Mouse (Mus musculus) heart, embryonic 11.5 days (tissue): ENCODE measurements around the gene Fbxo40. TPM values are rescaled to one million over a fixed set of nuclear protein-coding genes. Genes with fewer than 3 reads are reported as not detected.
A peak's percentile ranks its signal among the peaks of the same experiment; 100 is the strongest.

Experiments
- ATAC-seq: fragments of 200-750 bp; cut with Nextera tagmentation; replicated peaks from 2 replicates; pipeline ENCODE4 v1.8.0; 2017; ENCODE audit warnings: moderate library complexity; ENCODE audit not compliant: insufficient number of reproducible peaks, low FRiP score, low TSS enrichment
- H3K27ac ChIP-seq: fragments of 300-500 bp; sonication (generic); 2 replicates; pipeline ENCODE4 v1.5.1; 2014; ENCODE audit warnings: mild to moderate bottlenecking, low read depth, low read length
- H3K27me3 ChIP-seq: fragments of 300-500 bp; sonication (generic); 2 replicates; pipeline ENCODE4 v1.6.1; 2014; ENCODE audit warnings: mild to moderate bottlenecking, low read length, mixed read lengths; ENCODE audit not compliant: control insufficient read depth, insufficient read depth
- H3K36me3 ChIP-seq: fragments of 300-500 bp; sonication (generic); 2 replicates; pipeline ENCODE4 v1.6.1; 2014; ENCODE audit warnings: mild to moderate bottlenecking, low read length, moderate library complexity, mixed read lengths; ENCODE audit not compliant: control insufficient read depth, insufficient read depth
- H3K4me1 ChIP-seq: fragments of 300-500 bp; sonication (generic); 2 replicates; pipeline ENCODE4 v1.6.1; 2014; ENCODE audit warnings: low read length; ENCODE audit not compliant: control insufficient read depth, insufficient read depth
- H3K4me2 ChIP-seq: fragments of 300-500 bp; sonication (generic); 2 replicates; pipeline ENCODE4 v1.6.1; 2014; ENCODE audit warnings: mild to moderate bottlenecking, moderate library complexity
- H3K4me3 ChIP-seq: fragments of 300-500 bp; sonication (generic); 2 replicates; pipeline ENCODE4 v1.5.1; 2014; ENCODE audit warnings: low read depth, low read length
- H3K9ac ChIP-seq: fragments of 300-500 bp; sonication (generic); 2 replicates; pipeline ENCODE4 v1.6.1; 2014; ENCODE audit warnings: mild to moderate bottlenecking, low read depth, low read length, moderate library complexity
- H3K9me3 ChIP-seq: fragments of 300-500 bp; sonication (generic); replicated peaks from 2 replicates; pipeline ENCODE4 v1.6.1; 2016; ENCODE audit warnings: low read length; ENCODE audit not compliant: control insufficient read depth
- WGBS: fragments of 180-500 bp; shearing (Covaris S2); extraction: QIAGEN DNeasy Blood & Tissue Kit; methylation state at CpG from one replicate; pipeline ENCODE4 v1.1.7; 2014; ENCODE audit not compliant: insufficient replicate concordance; 5-methylcytosine and 5-hydroxymethylcytosine counted together
- polyA plus RNA-seq: library from polyadenylated mRNA; unstranded; fragments of >200 nt; fragmentation: Nextera tagmentation; extraction: Ambion mirVana; gene quantifications from 2 replicates; pipeline ENCODE4 v1.2.1, GENCODE M21; 2014

Fbxo40 gene
- polyA plus RNA-seq, 1 experiment from 2014 or later, result 6.8 TPM

GRCm38 (mm10) chr16:36941895-36942294 is 48.4 kb downstream of the Fbxo40 start:
- no peak overlapping the region for H3K27ac ChIP-seq
- no peaks in the 10 kb centered on the region for H3K4me1 ChIP-seq
- H3K9me3 ChIP-seq, result no peaks in the 10 kb centered on the region
- H3K36me3 ChIP-seq, result no peaks in the 10 kb centered on the region
- no peaks in the 10 kb centered on the region for H3K27me3 ChIP-seq
- no peak overlapping the region for H3K4me3 ChIP-seq
- no peak overlapping the region for H3K4me2 ChIP-seq
- no peak for ATAC-seq
- no peak overlapping the region for H3K9ac ChIP-seq
- 77% methylated on average over 4 of the region's 4 CpGs for WGBS

DNA sequence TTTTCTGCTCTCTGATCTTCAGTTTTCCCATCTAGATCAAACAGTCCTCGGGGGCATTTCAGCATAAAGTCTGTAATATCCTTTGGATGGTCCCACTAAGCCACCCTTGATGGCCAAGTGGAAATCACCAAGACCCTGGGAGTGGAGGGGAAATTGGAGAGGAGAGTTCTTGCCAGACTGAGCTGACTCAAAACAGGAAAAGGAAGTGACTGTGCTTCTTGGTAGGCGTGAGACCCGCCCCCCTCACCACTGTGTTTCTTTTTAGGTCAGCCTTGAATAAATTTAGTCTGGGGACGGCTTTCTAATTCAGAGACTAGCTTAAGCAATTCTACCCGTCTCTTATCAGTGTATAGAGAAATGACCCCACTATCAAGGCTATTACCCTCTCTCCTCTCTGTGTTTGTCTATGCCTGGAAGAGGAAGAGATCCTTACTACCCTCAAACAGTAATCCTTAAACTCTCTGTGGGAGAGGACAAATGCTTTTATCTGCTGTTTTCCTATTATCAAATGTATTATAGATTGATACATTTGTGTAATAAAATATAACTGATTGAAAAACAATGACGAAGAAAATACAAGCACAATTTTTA is 49.0 kb downstream of the Fbxo40 start:
- Histone ChIP-seq H3K9me3 (no peaks in the 10 kb centered on the region), H3K4me1 (no peaks in the 10 kb centered on the region), H3K9ac (no peak overlapping the region), H3K4me3 (no peak overlapping the region), H3K27ac (no peak overlapping the region), H3K36me3 (no peaks in the 10 kb centered on the region), H3K4me2 (no peak overlapping the region), H3K27me3 (no peaks in the 10 kb centered on the region)
- ATAC-seq, result no peak
- 65% methylated on average over 6 of the region's 6 CpGs for WGBS

DNA sequence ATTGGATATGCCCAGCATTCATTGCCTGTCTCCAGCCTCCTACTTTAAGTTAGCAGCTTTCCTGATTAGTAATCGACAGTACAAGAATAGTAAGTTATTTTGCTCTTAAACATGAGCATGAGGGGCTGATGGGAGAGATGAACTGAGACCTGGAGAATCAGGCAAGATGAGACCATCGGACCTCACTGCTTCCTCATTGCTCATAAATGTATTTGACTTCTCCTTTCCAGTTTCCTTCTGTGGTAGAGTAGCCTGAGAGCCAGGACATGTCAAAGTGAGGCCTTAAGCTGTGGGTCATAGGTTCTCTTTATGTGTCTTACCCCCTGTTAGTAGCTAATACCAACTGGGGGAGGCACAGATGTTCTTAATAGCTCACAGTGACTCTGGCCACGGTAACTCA is 54.5 kb downstream of the Fbxo40 start:
- WGBS, result 85% methylated on average over 3 of the region's 3 CpGs
- Histone ChIP-seq H3K27me3 (no peaks in the 10 kb centered on the region), H3K9me3 (no peaks in the 10 kb centered on the region), H3K4me2 (no peak overlapping the region), H3K4me1 (no peaks in the 10 kb centered on the region), H3K4me3 (no peak overlapping the region), H3K9ac (no peak overlapping the region), H3K27ac (no peak overlapping the region), H3K36me3 (peaks cover 5% of the 10 kb centered on the region)
- ATAC-seq, result no peak

DNA sequence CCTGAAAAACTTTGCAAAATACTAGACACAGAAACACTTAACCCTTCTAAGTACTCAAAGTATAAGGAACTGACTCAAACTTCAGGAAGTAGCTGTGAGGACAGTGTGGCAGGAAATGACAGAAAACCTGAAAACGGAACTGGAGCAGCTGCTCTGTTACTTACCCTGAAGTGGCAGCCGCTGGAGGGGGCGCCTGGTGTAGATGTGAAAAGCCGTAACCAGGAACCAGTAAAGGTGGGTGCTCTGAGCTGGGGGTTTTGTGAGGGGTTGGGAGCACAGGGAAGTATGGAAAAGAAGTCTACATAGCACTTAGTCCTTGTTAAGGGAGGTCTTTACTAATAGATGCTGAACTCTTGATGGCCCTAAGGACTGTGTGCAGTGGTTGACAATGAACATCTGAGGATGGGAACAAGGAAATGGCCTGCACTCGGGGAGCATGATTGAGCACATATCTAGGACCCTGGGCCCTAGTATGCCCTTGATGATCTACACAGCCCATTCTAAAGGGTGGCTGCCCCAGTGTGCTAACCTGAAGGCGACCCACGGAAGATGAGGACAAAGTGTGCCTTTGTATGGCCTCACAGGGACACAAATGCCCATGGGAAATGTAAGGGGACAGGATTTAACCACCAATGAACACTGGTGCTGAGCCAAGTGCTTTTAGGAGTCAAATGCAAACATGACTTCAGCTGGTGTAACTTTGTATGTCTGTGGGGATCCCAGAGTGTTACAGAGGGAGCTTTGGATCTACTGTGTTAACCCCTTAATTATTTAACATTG is 55.2 kb downstream of the Fbxo40 start, which contains the start of gene Hcls1:
Hcls1 (plus strand) TSS at position 143 of the 780 bp plus-strand sequence.
- WGBS, result 68% methylated on average over 7 of the region's 7 CpGs
- no peaks in the 10 kb centered on the region for H3K4me1 ChIP-seq
- H3K36me3 ChIP-seq, result peaks cover 5% of the 10 kb centered on the region
- no peaks in the 10 kb centered on the region for H3K27me3 ChIP-seq
- H3K9me3 ChIP-seq, result no peaks in the 10 kb centered on the region
- no peak within 1 kb of the TSS; the same call in 1 of the 2 replicates for H3K4me2 ChIP-seq
- H3K9ac ChIP-seq, result no peak within 1 kb of the TSS
- no peak for ATAC-seq
- no peak within 1 kb of the TSS for H3K4me3 ChIP-seq
- peak within 1 kb of the TSS; percentile 46; the same call in 1 of the 2 replicates for H3K27ac ChIP-seq

DNA sequence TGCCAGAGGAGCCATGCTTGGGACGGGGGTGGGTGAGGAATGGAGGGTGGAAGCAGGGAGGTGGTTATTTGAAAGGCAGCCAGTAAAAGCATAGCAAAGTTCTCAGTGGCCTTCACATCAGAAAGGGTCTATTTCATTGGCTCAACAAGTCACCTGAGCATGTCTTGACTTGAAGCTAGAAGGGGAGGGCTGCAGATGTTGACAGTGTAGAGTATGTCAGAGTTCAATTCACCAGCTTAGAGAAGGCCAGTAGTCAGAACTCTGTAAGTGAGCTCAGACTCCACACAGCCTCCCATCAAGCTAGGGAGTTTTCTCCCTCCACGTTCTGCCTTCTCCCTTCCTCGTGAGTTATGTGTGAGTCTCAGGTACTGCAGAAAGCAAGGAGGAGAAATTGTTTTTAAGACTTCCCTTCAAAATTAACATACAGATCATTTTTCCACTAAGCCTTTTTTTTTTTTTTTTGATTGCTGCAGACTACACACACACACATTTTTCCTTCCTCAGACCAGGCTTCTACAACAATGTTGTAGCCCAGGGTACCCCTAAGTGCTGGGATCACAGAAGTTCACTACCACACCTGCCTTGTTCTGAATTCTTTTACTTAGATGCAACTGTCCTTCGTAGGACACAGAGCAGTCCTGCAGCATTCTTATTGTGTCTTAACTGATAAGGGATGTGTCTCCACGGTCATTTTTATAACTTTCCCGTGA is 56.0 kb downstream of the Fbxo40 start:
- Histone ChIP-seq H3K9ac (no peak overlapping the region), H3K36me3 (peaks cover 10% of the 10 kb centered on the region), H3K4me3 (no peak overlapping the region), H3K27me3 (no peaks in the 10 kb centered on the region), H3K4me2 (no peak overlapping the region), H3K27ac (no peak overlapping the region), H3K9me3 (no peaks in the 10 kb centered on the region), H3K4me1 (no peaks in the 10 kb centered on the region)
- 47% methylated on average over 6 of the region's 6 CpGs for WGBS
- ATAC-seq, result 0 out of 2 replicates have a peak, but pooled peaks have one; percentile 10

DNA sequence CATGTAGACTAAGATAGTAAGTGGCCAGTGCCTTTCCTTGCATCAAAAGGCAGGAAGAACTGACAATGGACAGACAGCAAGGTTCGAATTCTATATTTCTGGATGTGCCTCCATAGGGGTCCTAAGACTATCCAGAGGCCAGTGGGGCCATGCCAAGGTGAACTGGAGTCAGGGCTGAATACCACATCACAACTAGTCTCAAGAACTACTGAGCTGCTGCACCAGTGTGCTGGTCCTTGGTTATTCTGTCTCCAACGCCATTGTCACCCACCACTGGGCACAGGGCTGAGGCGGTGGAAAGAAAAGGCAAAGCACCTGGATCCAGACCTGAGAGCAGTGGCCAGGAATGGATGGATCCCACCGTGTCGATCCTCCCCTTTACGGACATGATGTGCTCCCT is 57.7 kb downstream of the Fbxo40 start:
- no peak for ATAC-seq
- Histone ChIP-seq H3K27me3 (no peaks in the 10 kb centered on the region), H3K4me2 (no peak overlapping the region), H3K4me1 (no peaks in the 10 kb centered on the region), H3K9ac (no peak overlapping the region), H3K9me3 (no peaks in the 10 kb centered on the region), H3K27ac (no peak overlapping the region), H3K4me3 (no peak overlapping the region), H3K36me3 (peaks cover 18% of the 10 kb centered on the region)
- 88% methylated on average over 6 of the region's 6 CpGs for WGBS

DNA sequence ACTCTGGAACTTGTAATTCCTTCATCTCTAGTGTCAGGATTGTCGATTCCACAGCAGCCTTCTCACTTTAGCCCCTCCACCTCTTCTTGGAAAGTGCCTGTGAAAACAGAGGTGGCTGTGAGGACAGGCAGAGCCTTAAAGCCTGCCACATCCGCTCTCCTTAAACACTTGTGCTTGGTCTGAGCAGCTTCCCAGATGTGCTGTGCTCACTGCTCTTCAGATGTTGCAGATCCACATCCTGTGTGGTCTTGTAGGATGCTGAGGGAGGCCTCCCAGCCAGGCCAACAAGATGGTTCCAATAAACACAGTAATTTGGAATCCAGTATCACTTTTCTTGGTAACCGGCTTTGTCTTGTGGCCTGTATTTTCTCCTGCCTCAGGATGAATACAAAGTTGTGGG is 58.3 kb downstream of the Fbxo40 start:
- H3K4me3 ChIP-seq, result no peak overlapping the region
- H3K36me3 ChIP-seq, result peaks cover 20% of the 10 kb centered on the region
- WGBS, result 83% methylated on average over 3 of the region's 3 CpGs
- no peaks in the 10 kb centered on the region for H3K4me1 ChIP-seq
- H3K4me2 ChIP-seq, result no peak overlapping the region
- ATAC-seq, result no peak
- no peak overlapping the region for H3K27ac ChIP-seq
- H3K9ac ChIP-seq, result no peak overlapping the region
- no peaks in the 10 kb centered on the region for H3K9me3 ChIP-seq
- no peaks in the 10 kb centered on the region for H3K27me3 ChIP-seq

- Histone ChIP-seq H3K9me3 (no peaks in the 10 kb centered on the region), H3K4me1 (no peaks in the 10 kb centered on the region), H3K9ac (no peak overlapping the region), H3K36me3 (peaks cover 23% of the 10 kb centered on the region), H3K4me2 (no peak overlapping the region), H3K27me3 (no peaks in the 10 kb centered on the region), H3K27ac (no peak overlapping the region), H3K4me3 (no peak overlapping the region)
- no peak for ATAC-seq
- 81% methylated on average over 10 of the region's 10 CpGs for WGBS
These were observed 58.9 kb downstream of the Fbxo40 start for GRCm38 (mm10) chr16:36931381-36931780.
